Mouse (Mus musculus) hindlimb bud, embryonic 11.5 days (tissue): ENCODE data around the gene Aqp12.
"Not testable (repeated sequence)": the region's sequence is repeated elsewhere in the genome, so short reads cannot be mapped to it uniquely, and the experiment has no call there.

Source experiments
- DNase-seq: peaks from one replicate; pipeline ENCODE4 v3.0.0-alpha.2; 2012; ENCODE audit warnings: low read depth, low spot score; ENCODE audit errors: extremely low spot score

Gene Aqp12

DNA sequence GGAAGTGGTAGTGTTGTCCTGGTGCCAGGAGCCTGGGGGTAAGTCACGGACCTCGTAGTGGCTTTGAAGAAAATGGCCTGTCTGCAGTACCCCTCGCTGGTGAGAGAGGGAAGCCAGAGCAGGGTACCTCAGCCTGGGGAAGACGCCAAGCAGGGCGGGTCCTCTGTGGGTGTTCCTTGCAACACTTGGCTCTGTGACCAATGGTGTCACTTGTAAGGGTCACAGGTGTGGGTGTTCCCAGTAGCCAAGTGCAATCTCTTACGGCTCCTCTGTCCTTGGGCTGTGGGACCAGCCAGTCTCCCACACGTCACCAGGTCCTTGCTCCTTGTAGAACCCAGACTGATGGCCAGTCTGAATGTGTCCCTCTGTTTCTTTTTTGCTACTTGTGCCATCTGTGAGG, at the start of gene Aqp12:
Gene Aqp12 (plus strand): TSS at position 274 of the 400 bp plus-strand sequence.
- DNase-seq: no peak

DNA sequence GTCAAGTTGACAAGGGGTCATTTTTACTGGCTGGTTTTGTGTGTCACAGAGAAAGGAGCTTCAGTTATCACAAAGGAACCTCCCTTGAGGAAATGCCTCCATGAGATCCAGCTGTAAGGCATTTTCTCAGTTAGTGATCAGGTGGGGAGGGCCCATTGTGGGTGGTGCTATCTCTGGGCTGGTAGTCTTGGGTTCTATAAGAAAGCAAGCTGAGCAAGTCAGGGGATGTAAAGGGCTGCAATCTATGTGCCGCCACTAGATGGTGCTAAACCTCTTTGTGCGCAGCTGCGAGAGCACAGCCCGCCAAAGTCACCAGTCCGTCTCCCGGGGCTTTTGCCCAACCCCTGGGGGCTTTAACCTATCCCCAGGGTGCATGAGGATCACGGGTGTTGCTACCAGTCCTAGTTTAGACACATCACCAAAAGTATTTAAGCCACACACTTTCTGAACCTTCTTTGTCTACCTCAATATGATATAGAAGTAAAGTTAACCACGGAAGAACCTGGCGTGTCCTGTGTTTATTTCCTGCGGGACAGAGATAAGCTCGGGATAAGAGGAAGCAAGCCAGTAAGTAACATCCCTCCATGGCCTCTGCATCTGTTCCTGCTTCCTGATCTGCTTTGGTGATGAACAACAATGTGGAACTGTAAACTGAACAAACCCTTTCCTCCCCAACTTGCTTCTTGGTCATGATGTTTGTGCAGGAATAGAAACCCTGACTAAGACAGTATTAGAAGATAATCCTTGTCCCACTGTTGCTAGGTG, 49.4 kb upstream of the Aqp12 start:
- DNase-seq: not testable (repeated sequence)

DNA sequence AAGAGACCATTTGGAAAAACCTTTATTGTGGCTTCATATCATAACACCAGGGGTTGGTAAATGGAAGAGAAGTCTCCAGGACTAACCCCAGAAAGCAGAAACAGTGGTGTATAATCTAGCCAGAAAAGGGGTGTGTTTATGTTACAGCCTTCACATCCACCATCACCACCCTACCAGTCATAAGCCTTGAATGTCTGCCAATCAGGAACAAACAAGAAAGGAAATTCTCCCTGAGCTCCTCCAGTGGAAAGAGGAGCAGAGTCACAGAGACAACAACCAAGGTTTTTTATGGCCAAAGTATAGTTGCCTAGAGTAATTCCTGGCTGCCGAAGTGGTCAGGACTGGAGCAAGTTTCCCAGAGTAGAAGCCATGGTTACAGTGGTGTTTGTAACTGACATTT, 47.1 kb upstream of the Aqp12 start:
- no peak for DNase-seq

DNA sequence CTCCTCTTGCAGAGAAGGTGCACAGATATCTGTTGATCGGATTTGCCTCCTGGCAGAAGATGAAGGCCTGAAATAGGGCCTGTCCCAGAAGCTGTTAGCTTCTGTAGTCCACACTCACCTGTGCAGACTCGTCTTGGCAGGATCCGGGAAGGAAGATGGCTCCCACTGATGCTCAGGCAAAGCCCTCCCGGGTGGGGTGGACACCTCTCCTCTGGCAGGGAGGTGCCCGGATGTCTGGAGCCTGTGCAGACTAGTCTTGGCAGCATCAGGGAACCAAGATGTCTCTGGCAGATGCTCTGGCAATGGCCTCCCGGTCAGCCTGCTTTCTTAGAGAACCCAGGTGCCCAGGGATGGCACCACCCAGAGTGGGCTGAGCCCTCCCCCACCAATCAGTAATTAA, 35.3 kb upstream of the Aqp12 start:
- DNase-seq: not testable (repeated sequence)

DNA sequence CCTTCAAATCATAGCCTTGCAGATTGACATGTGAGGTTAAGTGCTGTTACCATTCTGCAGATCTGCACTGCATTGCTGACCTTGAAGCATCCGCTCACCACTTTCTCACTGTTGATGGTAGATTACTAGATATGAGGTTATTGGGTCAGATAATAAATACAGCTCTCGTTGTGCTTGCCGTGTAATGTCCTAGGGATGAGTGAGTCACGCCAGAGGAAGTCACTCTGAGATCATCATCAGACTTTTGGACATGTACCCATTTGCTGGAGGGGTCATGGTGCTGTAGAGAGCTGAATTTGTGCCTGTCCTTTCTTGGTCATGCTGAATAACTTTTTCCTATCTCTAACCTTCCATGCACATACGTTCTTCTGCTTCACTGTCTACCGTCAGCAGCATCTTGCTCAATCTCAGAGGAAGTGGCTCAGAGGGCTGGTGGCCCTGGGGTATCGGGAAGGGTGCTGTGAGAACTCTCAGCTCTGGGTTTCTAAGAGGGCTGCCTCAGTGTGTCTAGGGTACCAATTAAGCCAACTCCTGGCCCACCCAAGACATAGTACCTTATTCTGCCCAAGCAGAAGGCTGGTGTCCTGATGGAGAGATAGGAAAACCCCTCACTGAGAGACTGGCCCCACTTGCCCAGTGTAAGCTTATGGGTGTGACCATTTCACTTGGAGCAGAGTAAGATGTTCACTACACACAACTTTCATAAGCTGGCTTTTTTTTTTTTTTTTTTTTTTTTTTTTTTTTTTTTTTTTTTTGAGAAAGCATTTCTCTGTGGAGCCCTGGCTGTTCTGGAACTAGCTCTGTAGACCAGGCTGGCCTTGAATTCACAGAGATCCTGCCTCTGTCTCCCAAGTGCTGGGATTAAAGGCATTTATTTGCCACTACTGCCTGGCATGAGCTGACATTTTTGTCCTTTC, 34.0 kb upstream of the Aqp12 start:
- no peak for DNase-seq

DNA sequence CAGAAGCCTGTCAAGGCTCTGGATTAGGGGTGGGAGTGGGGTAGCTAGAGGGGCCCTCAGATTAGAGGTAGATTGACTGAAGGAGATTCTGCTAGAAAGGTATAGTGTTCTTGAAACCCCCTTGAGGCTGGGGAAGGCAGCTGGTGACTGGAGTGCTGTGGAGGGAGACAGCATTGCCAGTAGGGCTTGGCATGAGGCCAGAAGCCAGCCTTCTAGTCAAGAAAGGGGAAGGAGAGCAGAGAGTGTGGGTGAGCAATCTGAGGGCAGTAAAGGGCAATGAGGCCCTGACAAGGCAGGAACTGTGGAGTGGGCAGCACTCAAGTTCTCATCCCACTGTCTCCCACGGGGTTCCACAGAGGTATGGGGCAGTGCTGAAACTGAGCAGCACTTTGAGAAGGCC, 33.3 kb upstream of the Aqp12 start:
- DNase-seq: no peak

DNA sequence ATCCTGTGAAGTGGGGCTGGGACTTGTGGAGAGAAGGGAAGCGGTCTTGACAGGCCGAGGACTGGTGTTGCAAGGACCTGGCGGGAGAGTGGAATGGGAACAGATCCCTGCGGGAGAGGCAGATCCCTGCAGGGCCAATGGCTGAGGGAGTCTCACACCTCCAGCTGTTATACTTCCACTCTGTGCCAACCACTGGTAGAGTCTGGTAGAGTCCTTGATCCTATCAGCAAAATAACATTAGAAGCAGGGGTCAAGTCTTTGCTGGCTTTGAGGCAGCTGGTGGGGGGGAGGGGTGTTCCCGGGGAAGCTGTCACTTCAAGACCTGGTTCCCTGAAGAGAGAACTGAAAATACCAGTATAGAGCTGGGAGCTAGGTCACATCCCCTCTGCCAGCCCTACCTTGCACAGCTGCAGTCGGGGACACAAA, 30.0 kb upstream of the Aqp12 start:
- no peak for DNase-seq

DNA sequence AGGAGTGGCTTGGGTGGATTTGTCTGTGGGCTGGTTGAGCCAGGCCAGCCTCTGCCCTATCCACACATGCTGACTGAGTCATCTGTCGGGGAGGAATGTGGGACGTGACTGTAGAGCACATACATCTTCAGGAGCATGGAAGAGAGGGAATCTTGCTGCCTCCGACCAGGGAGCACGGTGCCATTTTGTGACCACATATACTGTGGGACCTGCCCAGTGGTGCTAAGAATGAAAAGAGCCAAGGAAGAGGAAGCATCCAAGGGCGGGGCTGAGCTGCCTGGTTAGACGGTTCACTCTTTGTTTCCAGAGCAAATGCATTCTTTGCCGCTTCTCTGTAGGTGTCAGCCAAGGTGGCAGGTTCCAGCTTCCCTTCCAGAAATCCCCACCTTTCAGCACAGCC, 27.5 kb upstream of the Aqp12 start:
- DNase-seq: no peak

DNA sequence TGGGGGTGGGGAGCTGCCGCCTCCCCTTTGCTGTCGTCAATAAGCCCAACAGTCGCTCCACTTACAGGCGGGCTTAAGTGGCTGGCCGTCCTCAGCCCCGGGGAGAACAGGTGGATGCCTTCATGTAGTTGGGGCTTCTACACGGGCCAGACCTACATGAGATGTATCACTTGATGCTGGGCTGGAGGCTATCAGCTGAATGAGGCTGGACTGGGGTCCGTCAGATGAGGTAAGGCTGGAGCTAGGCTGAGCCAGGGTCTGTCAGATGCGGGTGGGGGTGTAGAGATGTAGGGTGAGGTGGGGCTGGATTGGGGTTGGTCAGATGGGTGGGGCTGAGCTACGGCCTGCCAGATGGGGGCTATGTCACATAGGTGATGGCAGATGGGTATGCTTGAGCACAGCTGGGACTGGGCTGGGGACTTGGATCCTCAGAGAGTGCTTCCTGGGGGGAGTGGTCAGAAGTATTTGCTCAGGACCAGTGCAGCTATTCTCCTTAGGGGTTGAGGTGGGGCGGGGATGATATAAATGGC, 27.0 kb upstream of the Aqp12 start:
- no peak for DNase-seq

DNA sequence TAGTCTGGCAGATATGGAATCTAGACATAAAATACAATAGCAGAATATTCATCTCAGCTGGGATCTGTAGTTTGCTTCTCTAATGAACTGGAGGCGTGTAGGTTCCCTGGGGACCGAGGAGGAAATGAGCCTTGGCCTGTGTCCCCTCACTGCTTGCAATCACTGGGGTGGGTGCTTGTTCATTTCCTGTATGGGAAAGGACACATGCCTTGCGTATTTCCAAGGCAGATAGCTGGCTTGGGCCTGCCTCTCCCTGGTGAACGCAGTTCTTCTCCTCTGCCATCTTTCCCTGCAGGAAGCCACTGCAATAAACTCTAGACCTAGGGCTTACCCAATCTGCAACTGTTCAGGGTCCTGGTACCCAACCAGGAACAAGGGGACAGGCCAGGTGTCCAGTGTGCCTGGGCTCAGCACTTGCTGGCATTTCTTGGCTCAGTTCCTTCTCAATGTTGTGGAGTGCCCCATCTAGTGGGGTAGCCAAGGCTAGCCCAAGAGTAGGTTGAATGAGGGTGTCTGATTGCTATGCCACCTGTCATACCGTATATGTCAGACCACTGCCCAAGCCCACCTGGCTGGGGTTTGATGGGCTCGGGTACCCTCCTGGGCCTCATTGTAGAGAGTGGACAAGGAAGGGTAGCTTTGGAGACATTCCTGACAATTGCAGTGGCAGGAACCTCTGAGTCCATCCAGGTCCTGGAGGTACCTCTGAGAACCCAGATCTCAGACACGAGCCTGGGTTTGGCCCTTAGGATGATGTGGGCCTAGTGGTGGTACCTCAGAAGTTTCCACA, 24.9 kb upstream of the Aqp12 start:
- DNase-seq: no peak

DNA sequence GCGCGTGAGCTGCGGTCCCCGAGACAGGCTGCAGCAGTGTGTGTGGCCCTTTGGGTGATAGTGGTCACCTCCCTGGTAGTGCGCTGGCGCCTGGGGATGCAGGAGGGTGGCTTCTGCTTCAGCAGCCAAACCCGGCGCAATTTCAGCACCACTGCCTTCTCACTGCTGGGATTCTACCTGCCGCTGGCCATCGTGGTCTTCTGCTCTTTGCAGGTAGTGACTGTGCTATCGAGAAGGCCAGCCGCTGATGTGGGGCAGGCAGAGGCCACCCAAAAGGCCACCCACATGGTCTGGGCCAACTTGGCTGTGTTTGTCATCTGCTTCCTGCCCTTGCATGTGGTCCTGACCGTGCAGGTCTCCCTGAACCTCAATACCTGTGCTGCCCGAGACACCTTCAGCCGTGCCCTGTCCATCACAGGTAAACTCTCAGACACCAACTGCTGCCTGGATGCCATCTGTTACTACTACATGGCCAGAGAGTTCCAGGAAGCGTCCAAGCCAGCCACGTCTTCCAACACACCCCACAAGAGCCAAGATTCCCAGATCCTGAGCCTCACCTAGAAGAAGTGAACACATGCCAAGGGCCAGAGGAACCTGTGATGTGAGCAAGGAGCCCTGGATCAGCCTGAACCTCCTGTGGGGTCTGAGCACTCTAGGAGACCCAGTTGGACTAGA, 23.1 kb upstream of the Aqp12 start:
- DNase-seq: no peak

DNA sequence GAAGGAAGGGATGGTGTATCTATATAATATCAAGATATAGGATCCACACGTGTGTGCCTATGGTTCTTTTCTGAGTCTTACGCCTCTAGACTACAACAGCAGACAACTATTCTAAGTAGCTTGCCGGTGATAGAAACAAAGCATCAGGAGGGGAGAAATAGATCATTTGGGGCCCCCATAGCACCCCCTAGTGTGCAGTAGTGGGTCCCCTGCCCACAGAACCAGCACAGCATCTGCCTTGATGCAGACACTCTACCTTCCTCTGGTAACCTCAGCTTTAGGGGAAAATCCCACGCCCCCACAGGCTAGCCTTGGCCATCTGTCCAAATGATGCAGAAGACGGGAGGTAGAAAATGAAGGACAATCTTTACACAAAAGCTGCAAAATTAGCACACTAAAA, 21.1 kb upstream of the Aqp12 start:
- DNase-seq: no peak

DNA sequence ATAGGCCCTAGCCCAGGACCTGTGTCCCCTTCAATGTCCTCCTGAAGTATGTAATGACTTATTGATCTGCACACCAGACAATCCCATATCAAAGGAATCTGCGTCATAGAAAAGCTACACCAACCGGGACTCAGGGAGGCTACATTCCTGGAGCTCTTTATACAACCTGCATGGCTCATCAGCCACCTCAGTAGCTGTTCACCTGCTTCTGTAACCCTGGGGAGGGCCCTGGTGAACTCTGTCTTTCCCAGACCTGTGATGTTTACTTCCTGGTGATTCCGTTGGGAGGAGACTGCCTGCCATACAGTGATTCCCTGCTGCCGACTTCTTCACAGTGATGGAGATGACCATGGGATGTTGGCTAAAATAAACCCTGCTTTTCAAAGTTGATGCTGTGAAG, 17.2 kb upstream of the Aqp12 start:
- DNase-seq: no peak

DNA sequence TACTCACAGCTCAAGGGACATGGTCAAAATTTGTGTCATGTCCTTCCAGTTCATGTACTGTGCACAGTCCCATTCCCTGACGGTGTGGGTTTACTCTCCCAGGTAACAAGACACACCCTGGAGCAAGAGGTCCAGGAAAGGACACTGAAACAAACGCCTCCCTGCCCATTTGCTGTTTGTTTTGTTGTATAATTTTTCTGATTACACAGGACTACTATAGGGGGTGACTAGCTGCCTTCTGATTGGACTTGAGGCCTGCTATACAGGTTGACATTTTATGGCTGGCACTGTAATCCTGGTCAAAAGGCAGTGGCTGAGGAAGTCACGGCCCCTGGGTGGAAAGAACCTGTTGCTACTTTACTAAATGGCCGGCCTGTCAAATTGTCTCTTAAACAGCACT, 16.2 kb upstream of the Aqp12 start:
- no peak for DNase-seq

DNA sequence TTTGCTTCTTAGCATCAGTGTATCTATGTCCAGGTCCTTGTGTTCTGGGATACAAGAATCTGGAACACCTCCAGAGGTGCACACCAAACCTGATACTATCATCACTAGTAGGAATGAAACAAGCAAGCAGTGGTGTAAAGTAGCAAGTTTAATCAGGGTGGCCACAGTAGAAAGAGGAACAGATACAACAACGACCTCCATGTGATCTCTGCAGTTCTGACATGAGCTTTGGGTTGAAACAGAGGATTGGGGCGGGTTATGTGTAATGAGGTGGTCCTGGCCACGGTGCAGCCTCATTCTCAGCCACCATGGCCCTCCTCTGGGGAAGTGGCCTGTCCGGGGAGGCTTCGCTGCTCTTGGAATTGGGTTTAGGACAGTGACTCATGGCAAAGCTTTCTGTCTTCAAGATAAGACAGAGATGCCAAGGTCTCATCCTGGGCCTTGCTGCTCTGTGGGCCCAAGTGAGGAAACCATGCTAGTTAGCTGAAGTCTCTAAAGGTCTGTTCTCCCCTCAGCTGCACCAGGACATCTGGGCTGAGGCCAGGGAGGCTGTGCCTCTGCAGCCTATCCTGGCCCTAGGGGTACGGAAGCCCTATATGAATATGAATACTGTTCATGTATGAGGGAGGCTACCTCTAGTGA, 13.8 kb upstream of the Aqp12 start:
- no peak for DNase-seq

DNA sequence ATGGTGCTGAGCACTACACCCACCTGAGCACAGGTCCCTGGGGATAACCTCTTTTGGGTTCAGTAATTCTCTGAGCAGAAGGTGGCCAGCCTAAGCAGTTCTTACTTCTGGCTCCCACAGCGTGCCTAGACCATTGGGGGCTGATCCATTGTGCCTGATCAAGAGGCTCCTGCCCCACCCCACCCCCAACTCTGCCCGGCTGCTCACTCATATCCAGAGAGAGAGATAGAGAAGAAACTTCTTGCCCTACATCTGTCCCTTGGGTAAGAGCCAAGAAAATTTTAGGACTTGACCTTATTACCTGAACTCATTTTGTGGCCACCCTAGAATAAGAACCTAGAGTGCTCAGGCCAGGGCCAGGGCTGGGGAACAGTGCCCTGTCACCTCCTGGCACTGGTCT, 13.3 kb upstream of the Aqp12 start:
- no peak for DNase-seq

DNA sequence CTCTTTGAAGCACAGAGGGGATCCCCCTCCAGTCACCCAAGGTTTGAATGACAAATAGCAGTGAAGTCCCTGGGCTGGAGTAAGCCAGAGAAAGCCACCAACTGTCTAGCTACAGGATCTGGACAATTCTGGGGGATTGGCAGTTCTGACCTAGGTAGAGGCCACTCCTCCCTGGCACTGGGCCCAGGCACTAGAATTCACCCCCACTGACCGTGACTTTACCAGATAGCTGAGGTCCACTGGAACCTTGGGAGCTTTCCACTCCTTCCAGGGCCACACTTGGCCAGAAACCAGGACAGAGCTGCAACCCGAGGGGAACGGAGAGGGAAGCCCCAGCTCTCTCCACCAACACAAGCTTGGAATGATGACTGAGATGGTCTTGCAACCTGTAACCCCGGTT, 3.1 kb downstream of the Aqp12 start:
- no peak for DNase-seq

DNA sequence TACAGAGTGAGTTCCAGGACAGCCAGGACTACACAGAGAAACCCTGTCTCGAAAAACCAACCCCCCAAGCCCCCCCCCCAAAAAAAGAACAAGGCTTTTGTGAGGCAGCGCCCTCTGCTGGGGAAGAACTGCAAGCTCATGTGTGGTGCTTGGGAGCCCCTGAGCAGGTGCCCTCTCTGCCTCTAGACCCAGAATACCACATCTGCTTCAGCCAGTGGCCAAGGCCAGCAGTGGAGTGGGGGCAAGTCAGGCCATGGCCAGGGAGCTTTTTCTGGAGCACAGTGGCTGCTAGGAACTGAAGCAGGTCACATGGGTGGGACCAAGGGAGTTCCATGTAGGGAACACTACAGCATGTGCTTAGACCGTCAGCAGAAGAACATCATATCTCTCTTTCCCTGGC, 4.6 kb downstream of the Aqp12 start:
- no peak for DNase-seq

DNA sequence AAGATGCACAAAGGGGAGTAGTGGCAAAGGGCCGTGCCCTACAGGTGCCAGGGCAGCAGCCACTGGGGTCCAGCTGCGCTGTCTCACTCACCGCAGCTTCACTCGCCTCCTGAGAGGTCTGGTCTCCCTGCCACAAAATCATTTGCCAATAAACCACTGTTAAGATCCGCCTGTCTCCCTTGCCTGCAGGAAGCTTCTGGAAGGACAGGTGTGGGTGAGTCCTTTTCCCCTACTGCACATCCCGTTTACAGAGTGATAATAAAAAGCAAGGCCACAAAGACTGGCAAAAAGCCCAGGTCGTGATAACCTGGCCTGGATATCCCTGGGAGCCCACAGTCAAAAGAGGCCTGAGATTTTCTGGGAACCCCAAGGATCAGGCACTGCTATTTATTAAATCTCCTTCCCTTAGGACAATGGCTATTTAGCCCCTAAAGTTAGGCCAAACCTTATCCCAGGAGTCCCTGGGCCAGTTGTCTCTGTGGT, 6.0 kb downstream of the Aqp12 start:
- no peak for DNase-seq

DNA sequence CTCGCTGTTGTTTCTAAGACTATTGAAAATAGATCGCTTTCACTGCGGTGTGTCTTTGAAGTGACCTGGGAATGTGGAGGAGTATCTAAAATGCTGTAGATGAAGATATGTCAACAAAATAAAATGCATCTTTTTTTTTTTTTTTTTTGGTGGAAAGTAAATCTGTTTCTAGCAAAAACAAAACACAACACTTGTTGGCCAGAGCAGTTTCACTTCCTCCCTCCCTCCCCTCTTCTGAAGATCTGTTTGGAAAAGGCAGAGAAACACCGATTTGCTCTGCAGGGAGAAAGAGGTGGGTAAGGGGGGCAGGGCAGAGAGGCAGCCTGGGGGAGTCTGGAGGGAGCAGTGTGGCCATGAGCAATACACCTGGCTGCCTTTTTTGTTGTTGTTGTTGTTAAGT, 7.2 kb downstream of the Aqp12 start:
- no peak for DNase-seq
